Mouse (Mus musculus) bone marrow, adult 2 months (tissue): ENCODE data around the gene Sycp2l. TPM values are rescaled to one million over a fixed set of nuclear protein-coding genes. Genes with fewer than 3 reads are reported as not detected.

ENCODE experiments used
- H3K27ac ChIP-seq: fragments of 200-500 bp; 2 replicates; pipeline ENCODE4 v1.5.1; 2012; ENCODE audit warnings: low read depth, mild to moderate bottlenecking, control low read depth, inconsistent platforms, low read length; ENCODE audit not compliant: control insufficient read depth, poor library complexity, insufficient read depth
- H3K4me1 ChIP-seq: fragments of 200-500 bp; 2 replicates; pipeline ENCODE4 v1.6.1; 2011; ENCODE audit warnings: low read length; ENCODE audit not compliant: control insufficient read depth, insufficient read depth
- H3K4me3 ChIP-seq: fragments of 200-500 bp; replicated peaks from 2 replicates; pipeline ENCODE3; 2011; ENCODE audit warnings: mild to moderate bottlenecking, low read depth, low read length, control low read depth; ENCODE audit not compliant: control insufficient read depth
- CTCF ChIP-seq: fragments of 200-500 bp; IDR thresholded peaks from 2 replicates; pipeline ENCODE4 v1.5.1; 2011; ENCODE audit warnings: low read length, control low read depth; ENCODE audit not compliant: control insufficient read depth, insufficient read depth
- POLR2A ChIP-seq: fragments of 200-500 bp; IDR thresholded peaks from 2 replicates; pipeline ENCODE4 v1.6.1; 2011; ENCODE audit warnings: low read depth, mild to moderate bottlenecking, control low read depth, low read length, borderline replicate concordance; ENCODE audit not compliant: control insufficient read depth
- WGBS: fragments of 180-500 bp; shearing (Covaris S2); methylation state at CpG from one replicate; pipeline ENCODE4 v1.1.7; 2018; 5-methylcytosine and 5-hydroxymethylcytosine counted together
- polyA plus RNA-seq: library from polyadenylated mRNA; stranded (reverse); fragments of >200 nt; gene quantifications from 2 replicates; pipeline ENCODE4 v1.2.4, GENCODE M21; 2011; ENCODE audit warnings: low replicate concordance; ENCODE audit not compliant: missing spikeins, insufficient read depth, insufficient read length

Gene Sycp2l
- polyA plus RNA-seq, 1 experiment = not detected

DNA sequence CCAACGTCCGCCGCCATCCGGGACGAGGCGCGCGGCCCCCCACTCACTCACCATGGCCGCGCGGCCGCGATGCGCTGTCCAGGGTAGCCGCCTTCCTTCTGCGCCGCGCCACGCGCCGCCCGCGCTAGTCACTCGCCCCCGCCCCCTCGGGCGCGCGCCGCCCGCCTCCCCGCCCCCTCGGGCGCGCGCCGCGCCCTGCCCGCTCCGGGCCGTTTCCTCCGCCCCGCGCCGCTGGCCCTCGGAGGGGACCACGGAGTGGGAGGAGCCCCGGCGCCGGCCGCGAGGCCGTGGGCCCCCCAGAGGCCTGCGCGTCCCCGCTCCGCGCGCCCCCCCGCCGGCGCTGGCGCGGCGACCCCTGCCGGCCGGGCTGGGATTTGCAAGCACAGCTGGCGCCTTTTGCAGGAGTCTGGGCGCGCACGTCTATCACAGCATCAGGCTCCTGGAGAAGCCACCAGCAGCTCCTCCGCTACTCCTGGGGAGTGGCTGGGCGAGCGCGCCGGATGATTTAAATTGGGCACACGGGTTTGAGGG lies 106.3 kb downstream of the Sycp2l start, which contains the start of gene Elovl2:
Gene Elovl2, minus strand, starts transcription at position 102 of the 531 bp plus-strand sequence.
- H3K4me3 ChIP-seq = no peak within 1 kb of the TSS
- no peak within 1 kb of the TSS for H3K27ac ChIP-seq
- 6% methylated on average over 60 of the region's 77 CpGs for WGBS
- TF ChIP-seq CTCF (peak; percentile 25; the same call in 1 of the 2 replicates), POLR2A (no peak)
- no peaks in the 10 kb centered on the region for H3K4me1 ChIP-seq

Other genes starting within 250 kb of the Sycp2l start
- gene Pak1ip1, start 113.3 kb upstream of the Sycp2l start, polyA plus RNA-seq = 45.4 and 46.5 TPM in 2 replicates
- gene Tmem14c, start 98.0 kb upstream of the Sycp2l start, polyA plus RNA-seq = 304 and 383 TPM in 2 replicates
- gene Mak, start 34.6 kb upstream of the Sycp2l start, polyA plus RNA-seq = not detected in 2 replicates
- not detected in 2 replicates for gene Gcm2, start 3.3 kb upstream of the Sycp2l start, polyA plus RNA-seq
- gene Elovl2, start 106.1 kb downstream of the Sycp2l start, polyA plus RNA-seq = 0.25 and 2.3 TPM in 2 replicates
- 3.6 and 7.0 TPM in 2 replicates for gene Smim13, start 135.5 kb downstream of the Sycp2l start, polyA plus RNA-seq
- gene Gm17364, start 159.7 kb downstream of the Sycp2l start, polyA plus RNA-seq = not detected in 2 replicates